Mouse (Mus musculus): ENCODE measurements around the gene Pde1a. TPM values are rescaled to one million over a fixed set of nuclear protein-coding genes. Genes with fewer than 3 reads are reported as not detected.

Pde1a gene
- polyA plus RNA-seq, 1 experiment from 2014 or later = 37.5 TPM

DNA sequence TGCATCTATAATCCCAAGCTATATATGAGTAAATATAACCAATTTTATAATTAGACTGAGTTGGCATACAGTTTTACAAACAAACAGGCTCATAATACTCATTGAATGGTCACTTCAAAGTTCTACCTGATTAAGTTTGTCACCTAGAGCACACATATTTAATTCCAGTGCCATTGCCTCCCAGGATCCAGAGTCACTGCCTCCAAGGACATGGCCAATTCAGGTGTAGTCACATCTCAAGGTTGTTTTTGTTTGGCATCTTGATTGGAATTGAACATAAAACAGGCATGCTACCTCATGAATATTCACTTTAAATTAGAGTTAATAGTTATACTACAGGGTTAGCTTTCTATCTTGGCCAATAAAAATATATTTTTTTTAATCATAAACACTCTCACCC is 157.0 kb downstream of the Pde1a start:
- no peak overlapping the region for H3K27ac ChIP-seq
- H3K36me3 ChIP-seq (ENCODE audit: insufficient read depth, low read length) = no peaks in the 10 kb centered on the region
- DNase-seq (ENCODE audit: low spot score) (no peak), ATAC-seq (replicated peaks; ENCODE audit: low FRiP score, low read depth) (no peak)
- no peaks in the 10 kb centered on the region for H3K9me3 ChIP-seq (replicated peaks; ENCODE audit: low read length)
- H3K9ac ChIP-seq (ENCODE audit: low read depth, low read length) = no peak overlapping the region
- 0 out of 2 replicates have a peak, but pooled peaks cover 3% of the 10 kb centered on the region for H3K4me1 ChIP-seq (replicated peaks; ENCODE audit: insufficient read depth, low read length)
- H3K4me2 ChIP-seq (ENCODE audit: low read length) = no peak overlapping the region
- no peak overlapping the region for H3K4me3 ChIP-seq (replicated peaks; ENCODE audit: low read depth, low read length)
- H3K27me3 ChIP-seq (ENCODE audit: insufficient read depth, low read length) = no peaks in the 10 kb centered on the region
- TF ChIP-seq CTCF (IDR thresholded peaks at IDR 0.05; ENCODE audit: low read depth) = no peak

DNA sequence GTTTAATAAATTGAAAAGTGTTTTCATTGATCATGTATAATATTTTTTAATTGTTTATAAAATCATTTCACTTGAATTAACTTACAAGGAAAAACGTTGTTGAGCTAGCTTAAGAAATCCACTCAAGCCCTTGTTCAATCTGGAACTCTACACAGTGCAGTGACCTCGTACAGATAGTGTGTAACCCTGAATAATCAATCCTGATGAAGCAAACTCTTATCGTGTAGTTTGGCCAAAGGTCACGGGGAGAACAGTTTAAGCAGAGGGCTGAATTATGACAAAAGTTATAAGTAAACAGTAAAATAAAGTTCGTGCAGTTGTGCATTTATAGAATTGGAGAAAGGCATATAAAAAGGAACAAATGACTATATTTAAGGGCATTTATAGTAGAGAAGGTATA is 159.7 kb downstream of the Pde1a start:
- Histone ChIP-seq H3K4me1 (replicated peaks; ENCODE audit: insufficient read depth, low read length) (no peaks in the 10 kb centered on the region; the same call in 1 of the 2 replicates), H3K36me3 (ENCODE audit: insufficient read depth, low read length) (no peaks in the 10 kb centered on the region), H3K27ac (no peak overlapping the region), H3K4me2 (ENCODE audit: low read length) (no peak overlapping the region), H3K9me3 (replicated peaks; ENCODE audit: low read length) (no peaks in the 10 kb centered on the region), H3K27me3 (ENCODE audit: insufficient read depth, low read length) (no peaks in the 10 kb centered on the region), H3K9ac (ENCODE audit: low read depth, low read length) (no peak overlapping the region), H3K4me3 (replicated peaks; ENCODE audit: low read depth, low read length) (no peak overlapping the region)
- no peak for ATAC-seq (replicated peaks; ENCODE audit: low FRiP score, low read depth)
- WGBS = 59% methylated on average over 5 of the region's 5 CpGs
- TF ChIP-seq CTCF (IDR thresholded peaks at IDR 0.05; ENCODE audit: low read depth) = no peak
- DNase-seq (ENCODE audit: low spot score) = no peak

DNA sequence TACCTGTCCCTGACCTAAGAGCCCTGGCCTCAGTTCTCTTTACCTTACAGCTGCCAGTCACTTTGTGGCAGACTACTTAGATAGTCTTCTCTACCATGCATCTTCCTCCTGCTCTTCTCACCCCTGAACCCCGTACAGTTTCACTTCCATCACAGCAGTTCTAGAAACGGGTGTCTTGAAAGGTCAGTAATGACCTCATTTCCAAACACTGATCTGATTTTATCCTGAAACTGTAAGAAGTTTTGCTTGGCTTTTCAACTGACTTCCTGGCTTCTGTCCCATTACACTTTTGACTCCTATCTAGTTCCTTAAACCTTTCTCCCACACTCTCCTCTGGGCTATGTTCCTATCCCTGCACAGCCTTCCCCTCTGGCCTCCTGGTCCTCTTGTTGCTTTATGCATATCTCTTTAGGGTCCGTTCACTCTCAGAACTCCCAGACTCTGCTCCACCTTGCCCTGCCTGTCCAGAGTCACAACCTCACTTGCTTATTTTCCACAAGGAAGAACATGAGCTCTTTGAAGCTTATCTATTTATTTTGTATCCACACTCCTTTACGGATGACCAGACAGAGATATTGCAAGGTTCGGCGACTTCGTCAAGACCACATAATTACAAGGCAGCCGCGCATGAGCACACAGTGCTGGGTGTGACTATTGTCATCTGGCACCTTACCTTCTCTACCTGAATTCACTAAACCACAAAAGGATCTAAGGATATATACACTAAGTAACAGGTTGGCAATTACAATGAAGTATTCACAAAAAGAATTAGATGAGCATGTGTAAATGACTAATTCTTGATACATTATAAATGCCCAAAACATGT is 162.4 kb downstream of the Pde1a start:
- Histone ChIP-seq H3K27ac (peak overlapping the region; percentile 21; the same call in 1 of the 2 replicates), H3K27me3 (ENCODE audit: insufficient read depth, low read length) (no peaks in the 10 kb centered on the region), H3K4me2 (ENCODE audit: low read length) (no peak overlapping the region), H3K4me1 (replicated peaks; ENCODE audit: insufficient read depth, low read length) (no peaks in the 10 kb centered on the region; the same call in 1 of the 2 replicates), H3K9ac (ENCODE audit: low read depth, low read length) (no peak overlapping the region), H3K9me3 (replicated peaks; ENCODE audit: low read length) (no peaks in the 10 kb centered on the region), H3K36me3 (ENCODE audit: insufficient read depth, low read length) (no peaks in the 10 kb centered on the region), H3K4me3 (replicated peaks; ENCODE audit: low read depth, low read length) (no peak overlapping the region)
- DNase-seq (ENCODE audit: low spot score) (peak; percentile 49), ATAC-seq (replicated peaks; ENCODE audit: low FRiP score, low read depth) (0 out of 2 replicates have a peak, but pooled peaks have one; percentile 33)
- 27% methylated on average over 9 of the region's 9 CpGs for WGBS
- no peak for TF ChIP-seq CTCF (IDR thresholded peaks at IDR 0.05; ENCODE audit: low read depth)

DNA sequence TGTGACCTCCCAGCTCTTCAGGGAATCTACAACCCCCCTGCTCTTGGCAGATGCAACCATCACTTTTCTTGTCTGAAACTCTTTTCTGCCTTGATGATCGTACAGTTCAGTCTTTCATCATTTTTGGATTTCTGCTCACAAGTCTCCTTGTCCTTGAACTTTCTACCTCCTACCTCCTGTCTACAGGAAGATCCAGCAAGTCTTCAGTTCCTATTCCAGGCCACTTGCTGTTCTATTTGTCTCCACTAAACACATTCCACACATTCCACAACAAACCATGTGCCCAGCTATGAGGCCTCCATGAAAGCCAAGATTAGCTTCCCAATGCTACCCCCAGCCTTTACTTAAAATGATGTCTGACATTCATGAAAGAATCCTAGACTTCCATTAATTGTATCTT is 163.2 kb downstream of the Pde1a start:
- Histone ChIP-seq H3K27ac (no peak overlapping the region), H3K9ac (ENCODE audit: low read depth, low read length) (no peak overlapping the region), H3K36me3 (ENCODE audit: insufficient read depth, low read length) (no peaks in the 10 kb centered on the region), H3K4me1 (replicated peaks; ENCODE audit: insufficient read depth, low read length) (no peaks in the 10 kb centered on the region; the same call in 1 of the 2 replicates), H3K4me2 (ENCODE audit: low read length) (no peak overlapping the region), H3K27me3 (ENCODE audit: insufficient read depth, low read length) (no peaks in the 10 kb centered on the region), H3K9me3 (replicated peaks; ENCODE audit: low read length) (no peaks in the 10 kb centered on the region), H3K4me3 (replicated peaks; ENCODE audit: low read depth, low read length) (no peak overlapping the region)
- 86% methylated on average over 1 of the region's 1 CpGs for WGBS
- DNase-seq (ENCODE audit: low spot score) = no peak
- ATAC-seq (replicated peaks; ENCODE audit: low FRiP score, low read depth) = no peak
- no peak for TF ChIP-seq CTCF (IDR thresholded peaks at IDR 0.05; ENCODE audit: low read depth)

DNA sequence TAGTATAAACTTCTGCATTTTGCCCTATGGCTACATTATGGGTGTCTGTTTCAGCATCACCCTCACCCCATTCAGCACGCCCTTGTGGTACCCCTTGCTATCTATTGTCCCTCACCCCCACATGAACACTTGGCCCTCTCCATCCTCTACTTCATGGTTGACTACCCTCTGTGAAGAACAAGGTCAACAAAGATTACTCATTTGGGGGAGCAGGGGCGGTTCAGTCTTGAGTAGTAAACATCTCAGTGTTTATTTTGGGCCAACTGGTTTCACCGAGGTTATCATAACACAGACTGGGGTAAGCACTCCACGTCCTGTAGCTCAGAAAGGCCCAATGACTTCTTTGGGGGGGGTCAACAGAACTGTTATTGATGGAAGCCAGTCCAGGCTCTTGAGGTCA is 164.3 kb downstream of the Pde1a start:
- no peak for TF ChIP-seq CTCF (IDR thresholded peaks at IDR 0.05; ENCODE audit: low read depth)
- no peak overlapping the region for H3K4me2 ChIP-seq (ENCODE audit: low read length)
- H3K9ac ChIP-seq (ENCODE audit: low read depth, low read length) = no peak overlapping the region
- WGBS = 27% methylated on average over 4 of the region's 4 CpGs
- no peak for DNase-seq (ENCODE audit: low spot score)
- no peaks in the 10 kb centered on the region for H3K36me3 ChIP-seq (ENCODE audit: insufficient read depth, low read length)
- no peak overlapping the region for H3K27ac ChIP-seq
- no peaks in the 10 kb centered on the region for H3K27me3 ChIP-seq (ENCODE audit: insufficient read depth, low read length)
- H3K4me3 ChIP-seq (replicated peaks; ENCODE audit: low read depth, low read length) = no peak overlapping the region
- ATAC-seq (replicated peaks; ENCODE audit: low FRiP score, low read depth) = peak; percentile 54; the same call in 1 of the 2 replicates
- H3K9me3 ChIP-seq (replicated peaks; ENCODE audit: low read length) = no peaks in the 10 kb centered on the region
- no peaks in the 10 kb centered on the region; the same call in 1 of the 2 replicates for H3K4me1 ChIP-seq (replicated peaks; ENCODE audit: insufficient read depth, low read length)

DNA sequence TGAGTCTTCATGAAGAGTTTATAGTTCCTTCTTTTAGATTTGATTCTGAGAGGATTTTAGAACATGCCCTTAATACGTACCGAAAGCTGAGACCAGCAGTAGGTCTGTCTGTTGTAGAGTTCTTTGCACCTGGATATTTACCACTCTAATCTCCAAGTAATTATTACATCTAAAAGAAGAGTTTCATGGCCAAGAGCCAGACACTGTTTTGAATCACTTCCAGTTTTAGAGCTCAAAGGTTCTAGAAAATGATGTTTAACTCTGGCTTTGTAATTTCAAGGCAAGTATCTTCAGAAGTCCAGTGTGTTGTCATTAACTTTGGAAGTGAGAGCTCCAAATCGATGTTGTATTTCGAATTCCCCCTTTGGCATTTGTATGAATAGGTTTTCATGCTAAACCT is 167.8 kb downstream of the Pde1a start:
- Histone ChIP-seq H3K27me3 (ENCODE audit: insufficient read depth, low read length) (no peaks in the 10 kb centered on the region), H3K4me2 (ENCODE audit: low read length) (no peak overlapping the region), H3K27ac (no peak overlapping the region), H3K4me1 (replicated peaks; ENCODE audit: insufficient read depth, low read length) (no peaks in the 10 kb centered on the region; the same call in 1 of the 2 replicates), H3K36me3 (ENCODE audit: insufficient read depth, low read length) (no peaks in the 10 kb centered on the region), H3K9ac (ENCODE audit: low read depth, low read length) (no peak overlapping the region), H3K9me3 (replicated peaks; ENCODE audit: low read length) (no peaks in the 10 kb centered on the region), H3K4me3 (replicated peaks; ENCODE audit: low read depth, low read length) (no peak overlapping the region)
- 87% methylated on average over 4 of the region's 4 CpGs for WGBS
- no peak for TF ChIP-seq CTCF (IDR thresholded peaks at IDR 0.05; ENCODE audit: low read depth)
- no peak for DNase-seq (ENCODE audit: low spot score)
- no peak for ATAC-seq (replicated peaks; ENCODE audit: low FRiP score, low read depth)

All from kidney, postnatal 0 days (tissue).